Mouse (Mus musculus) embryonic facial prominence, embryonic 10.5 days (tissue): ENCODE data around the gene Actl6b. TPM values are rescaled to one million over a fixed set of nuclear protein-coding genes. Genes with fewer than 3 reads are reported as not detected.

Source experiments
- DNase-seq: peaks from one replicate; pipeline ENCODE4 v3.0.0-alpha.2; 2017; ENCODE audit warnings: low spot score
- H3K27ac ChIP-seq: fragments of 300-500 bp; sonication (generic); replicated peaks from 2 replicates; pipeline ENCODE4 v1.5.1; 2016; ENCODE audit warnings: mild to moderate bottlenecking
- H3K27me3 ChIP-seq: fragments of 300-500 bp; sonication (generic); replicated peaks from 2 replicates; pipeline ENCODE4 v1.6.1; 2016; ENCODE audit warnings: low read depth, mild to moderate bottlenecking; ENCODE audit not compliant: poor library complexity, severe bottlenecking
- H3K36me3 ChIP-seq: fragments of 300-500 bp; sonication (generic); replicated peaks from 2 replicates; pipeline ENCODE4 v1.6.1; 2016; ENCODE audit warnings: mild to moderate bottlenecking, moderate library complexity
- H3K4me1 ChIP-seq: fragments of 300-500 bp; sonication (generic); 2 replicates; pipeline ENCODE4 v1.6.1; 2016
- H3K4me3 ChIP-seq: fragments of 300-500 bp; sonication (generic); 2 replicates; pipeline ENCODE4 v1.5.1; 2016; ENCODE audit warnings: mild to moderate bottlenecking, moderate library complexity
- H3K9me3 ChIP-seq: fragments of 300-500 bp; sonication (generic); 2 replicates; pipeline ENCODE4 v1.6.1; 2016; ENCODE audit warnings: mild to moderate bottlenecking
- WGBS: fragments of 180-500 bp; shearing (Covaris S2); methylation state at CpG from one replicate; pipeline ENCODE4 v1.1.7; 2016; 5-methylcytosine and 5-hydroxymethylcytosine counted together
- polyA plus RNA-seq: library from polyadenylated mRNA; unstranded; fragments of >200 nt; fragmentation: Nextera tagmentation; extraction: Ambion mirVana; gene quantifications from 2 replicates; pipeline ENCODE4 v1.2.1, GENCODE M21; 2016

Actl6b gene
- polyA plus RNA-seq, 1 experiment from 2014 or later: 5.4 TPM

GRCm38 (mm10) chr5:137522711-137523110 lies 30.6 kb upstream of the Actl6b start:
- Histone ChIP-seq H3K4me3 (peak overlapping the region; percentile 23; the same call in 1 of the 2 replicates), H3K36me3 (peaks cover 99% of the 10 kb centered on the region), H3K4me1 (peaks cover 27% of the 10 kb centered on the region), H3K27ac (no peak overlapping the region), H3K27me3 (no peaks in the 10 kb centered on the region), H3K9me3 (no peaks in the 10 kb centered on the region)
- 72% methylated on average over 11 of the region's 11 CpGs for WGBS
- DNase-seq: no peak

DNA sequence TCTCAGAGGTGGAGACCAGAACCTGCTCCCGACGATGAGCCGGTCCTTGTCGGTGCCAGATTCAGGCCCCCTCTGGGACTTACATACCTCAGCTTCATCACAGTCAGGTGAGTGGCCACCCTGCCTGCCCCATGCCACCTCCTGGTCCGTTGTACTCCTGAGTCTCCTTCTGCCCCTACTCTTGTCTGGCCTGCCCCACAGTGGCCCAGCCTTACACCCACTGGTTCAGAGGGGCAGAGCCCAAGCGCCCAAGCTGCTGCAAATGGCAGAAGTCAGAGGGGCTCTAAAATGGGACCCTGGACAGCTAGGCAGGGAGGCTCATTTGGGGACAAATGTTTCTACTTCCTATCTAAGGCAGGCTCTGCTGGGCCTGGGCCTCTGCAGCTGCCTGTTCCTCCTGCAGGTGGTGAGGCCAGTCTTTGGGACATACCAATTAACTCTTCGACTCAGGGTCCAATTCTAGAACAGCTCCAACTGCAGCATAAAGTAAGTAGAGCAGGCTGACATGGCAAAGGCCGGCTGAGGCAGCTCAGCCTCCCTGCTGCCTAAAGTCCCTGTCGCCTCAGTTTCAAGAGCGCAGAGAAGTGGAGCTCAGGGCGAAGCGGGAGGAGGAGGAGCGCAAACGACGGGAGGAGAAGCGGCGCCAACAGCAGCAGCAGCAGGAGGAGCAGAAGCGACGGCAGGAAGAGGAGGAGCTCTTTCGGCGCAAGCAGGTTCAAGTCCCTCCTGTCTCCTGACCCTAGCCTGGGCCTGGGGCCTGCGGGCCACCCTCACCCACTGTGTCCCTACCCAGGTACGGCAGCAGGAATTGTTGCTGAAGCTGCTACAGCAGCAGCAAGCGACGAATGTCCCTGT lies 29.7 kb upstream of the Actl6b start:
- H3K27ac ChIP-seq: no peak overlapping the region
- no peaks in the 10 kb centered on the region for H3K9me3 ChIP-seq
- H3K4me3 ChIP-seq: no peak overlapping the region
- peaks cover 27% of the 10 kb centered on the region for H3K4me1 ChIP-seq
- no peak for DNase-seq
- 84% methylated on average over 25 of the region's 25 CpGs for whole genome bisulfite sequencing
- peaks cover 99% of the 10 kb centered on the region for H3K36me3 ChIP-seq
- no peaks in the 10 kb centered on the region for H3K27me3 ChIP-seq

- H3K4me1 ChIP-seq: peaks cover 30% of the 10 kb centered on the region
- H3K36me3 ChIP-seq: peaks cover 99% of the 10 kb centered on the region
- DNase-seq: no peak
- no peaks in the 10 kb centered on the region for H3K9me3 ChIP-seq
- no peak overlapping the region for H3K27ac ChIP-seq
- no peaks in the 10 kb centered on the region for H3K27me3 ChIP-seq
- no peak overlapping the region for H3K4me3 ChIP-seq
- WGBS: 87% methylated on average over 8 of the region's 8 CpGs
These were observed 29.1 kb upstream of the Actl6b start for GRCm38 (mm10) chr5:137524251-137524515.

- Histone ChIP-seq H3K36me3 (peaks cover 99% of the 10 kb centered on the region), H3K27ac (no peak overlapping the region), H3K9me3 (no peaks in the 10 kb centered on the region), H3K27me3 (no peaks in the 10 kb centered on the region), H3K4me1 (peaks cover 35% of the 10 kb centered on the region), H3K4me3 (no peak overlapping the region)
- DNase-seq: no peak
- WGBS: 89% methylated on average over 13 of the region's 13 CpGs
These were observed 28.6 kb upstream of the Actl6b start for GRCm38 (mm10) chr5:137524671-137525070.

GRCm38 (mm10) chr5:137525511-137525910 lies 27.8 kb upstream of the Actl6b start:
- H3K9me3 ChIP-seq: no peaks in the 10 kb centered on the region
- H3K27me3 ChIP-seq: no peaks in the 10 kb centered on the region
- DNase-seq: no peak
- H3K4me3 ChIP-seq: no peak overlapping the region
- peaks cover 44% of the 10 kb centered on the region for H3K4me1 ChIP-seq
- H3K27ac ChIP-seq: peak overlapping the region; percentile 44; the same call in 1 of the 2 replicates
- H3K36me3 ChIP-seq: peaks cover 99% of the 10 kb centered on the region
- 82% methylated on average over 16 of the region's 16 CpGs for WGBS

GRCm38 (mm10) chr5:137526192-137526936 lies 27.0 kb upstream of the Actl6b start:
- Histone ChIP-seq H3K27me3 (no peaks in the 10 kb centered on the region), H3K36me3 (peaks cover 92% of the 10 kb centered on the region), H3K27ac (0 out of 2 replicates have a peak overlapping the region, but pooled peaks have one; percentile 19), H3K4me3 (peak overlapping the region; percentile 16; the same call in 1 of the 2 replicates), H3K9me3 (no peaks in the 10 kb centered on the region), H3K4me1 (peaks cover 52% of the 10 kb centered on the region)
- peak; percentile 38 for DNase-seq
- WGBS: 63% methylated on average over 16 of the region's 16 CpGs

GRCm38 (mm10) chr5:137527413-137527812 lies 25.9 kb upstream of the Actl6b start:
- H3K27ac ChIP-seq: no peak overlapping the region
- H3K27me3 ChIP-seq: no peaks in the 10 kb centered on the region
- 69% methylated on average over 1 of the region's 1 CpGs for WGBS
- peaks cover 82% of the 10 kb centered on the region for H3K36me3 ChIP-seq
- H3K4me1 ChIP-seq: peaks cover 63% of the 10 kb centered on the region
- no peaks in the 10 kb centered on the region for H3K9me3 ChIP-seq
- no peak for DNase-seq
- H3K4me3 ChIP-seq: no peak overlapping the region

GRCm38 (mm10) chr5:137528247-137528968 lies 24.9 kb upstream of the Actl6b start:
- no peak for DNase-seq
- Histone ChIP-seq H3K4me3 (peak overlapping the region; percentile 8; the same call in 1 of the 2 replicates), H3K27ac (no peak overlapping the region), H3K4me1 (peaks cover 65% of the 10 kb centered on the region), H3K36me3 (peaks cover 72% of the 10 kb centered on the region), H3K27me3 (no peaks in the 10 kb centered on the region), H3K9me3 (no peaks in the 10 kb centered on the region)
- WGBS: 87% methylated on average over 22 of the region's 22 CpGs

- Histone ChIP-seq H3K4me3 (peak overlapping the region; percentile 89), H3K36me3 (peaks cover 62% of the 10 kb centered on the region), H3K4me1 (peaks cover 67% of the 10 kb centered on the region), H3K27ac (no peak overlapping the region), H3K9me3 (no peaks in the 10 kb centered on the region), H3K27me3 (no peaks in the 10 kb centered on the region)
- DNase-seq: no peak
- WGBS: 76% methylated on average over 15 of the region's 15 CpGs
These were observed 23.9 kb upstream of the Actl6b start for GRCm38 (mm10) chr5:137529221-137529995.

DNA sequence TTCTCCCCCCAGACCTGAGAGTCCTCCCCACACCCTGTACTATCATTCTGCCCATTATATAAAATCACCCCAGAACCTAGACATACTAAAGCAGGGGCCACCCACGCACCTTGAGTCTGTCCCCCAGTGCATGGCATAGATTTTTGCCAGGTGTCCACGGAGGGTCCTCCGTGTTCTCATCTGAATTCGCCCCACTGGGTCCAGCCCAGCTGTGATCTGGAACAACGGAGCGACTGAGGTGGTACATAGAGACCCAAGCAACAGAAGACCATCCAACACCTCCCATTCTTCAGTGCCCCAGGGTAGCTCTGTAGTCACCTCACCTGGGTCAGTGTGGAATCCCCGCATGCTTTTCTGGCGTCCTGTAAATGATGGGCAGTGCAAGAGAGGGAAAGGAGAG lies 23.2 kb upstream of the Actl6b start:
- Histone ChIP-seq H3K27me3 (no peaks in the 10 kb centered on the region), H3K4me3 (peak overlapping the region; percentile 89), H3K4me1 (peaks cover 62% of the 10 kb centered on the region), H3K36me3 (peaks cover 55% of the 10 kb centered on the region), H3K9me3 (no peaks in the 10 kb centered on the region), H3K27ac (peak overlapping the region; percentile 98)
- no peak for DNase-seq
- WGBS: 72% methylated on average over 8 of the region's 8 CpGs

- peak overlapping the region; percentile 89 for H3K4me3 ChIP-seq
- no peaks in the 10 kb centered on the region for H3K9me3 ChIP-seq
- H3K27ac ChIP-seq: peak overlapping the region; percentile 98
- no peaks in the 10 kb centered on the region for H3K27me3 ChIP-seq
- DNase-seq: peak; percentile 72
- 1% methylated on average over 46 of the region's 46 CpGs for WGBS
- peaks cover 48% of the 10 kb centered on the region for H3K36me3 ChIP-seq
- H3K4me1 ChIP-seq: peaks cover 56% of the 10 kb centered on the region
These were observed 22.5 kb upstream of the Actl6b start for GRCm38 (mm10) chr5:137530588-137531413.
